Mouse (Mus musculus): ENCODE measurements around the gene Olfr926. TPM values are rescaled to one million over a fixed set of nuclear protein-coding genes. Genes with fewer than 3 reads are reported as not detected.

Gene Olfr926
- polyA plus RNA-seq (2021; fragmentation: Nextera tagmentation) = not detected in 2 replicates
- long read RNA-seq, experiment 1 = 0 reads
- long read RNA-seq, experiment 2 = 0 reads

GRCm38 (mm10) chr9:38876826-38877225, at the start of gene Olfr926:
Olfr926 (plus strand) TSS chr9:38877126.

GRCm38 (mm10) chr9:38844149-38844548, 32.8 kb upstream of the Olfr926 start, which contains the start of gene Olfr924:
Olfr924 (plus strand) TSS chr9:38844449.

GRCm38 (mm10) chr9:38854760-38855159, 22.2 kb upstream of the Olfr926 start, which contains the start of gene Olfr26:
Olfr26 (plus strand) TSS chr9:38855060.

Other genes starting within 250 kb of the Olfr926 start
- not detected in 2 replicates for gene Olfr916, start 217.3 kb upstream of the Olfr926 start, polyA plus RNA-seq (2021; fragmentation: Nextera tagmentation)
- gene Olfr917, start 211.3 kb upstream of the Olfr926 start, polyA plus RNA-seq (2021; fragmentation: Nextera tagmentation) = not detected in 2 replicates
- not detected in 2 replicates for gene Olfr918, start 202.5 kb upstream of the Olfr926 start, polyA plus RNA-seq (2021; fragmentation: Nextera tagmentation)
- not detected in 2 replicates for gene Olfr919, start 173.5 kb upstream of the Olfr926 start, polyA plus RNA-seq (2021; fragmentation: Nextera tagmentation)
- 4.6 and 5.1 TPM in 2 replicates for gene Vwa5a, start 158.9 kb upstream of the Olfr926 start, polyA plus RNA-seq (2021; fragmentation: Nextera tagmentation)
- not detected in 2 replicates for gene Olfr920, start 124.8 kb upstream of the Olfr926 start, polyA plus RNA-seq (2021; fragmentation: Nextera tagmentation)
- not detected in 2 replicates for gene Olfr921, start 104.1 kb upstream of the Olfr926 start, polyA plus RNA-seq (2021; fragmentation: Nextera tagmentation)
- gene Olfr922, start 62.5 kb upstream of the Olfr926 start, polyA plus RNA-seq (2021; fragmentation: Nextera tagmentation) = not detected in 2 replicates
- gene Olfr923, start 50.6 kb upstream of the Olfr926 start, polyA plus RNA-seq (2021; fragmentation: Nextera tagmentation) = not detected in 2 replicates
- gene Olfr924, start 32.7 kb upstream of the Olfr926 start, polyA plus RNA-seq (2021; fragmentation: Nextera tagmentation) = not detected in 2 replicates
- not detected in 2 replicates for gene Olfr26, start 22.1 kb upstream of the Olfr926 start, polyA plus RNA-seq (2021; fragmentation: Nextera tagmentation)
- gene Olfr930, start 52.7 kb downstream of the Olfr926 start, polyA plus RNA-seq (2021; fragmentation: Nextera tagmentation) = not detected in 2 replicates
- not detected in 2 replicates for gene Olfr933, start 95.2 kb downstream of the Olfr926 start, polyA plus RNA-seq (2021; fragmentation: Nextera tagmentation)
- not detected in 2 replicates for gene Olfr934, start 111.2 kb downstream of the Olfr926 start, polyA plus RNA-seq (2021; fragmentation: Nextera tagmentation)
- gene Olfr935, start 122.6 kb downstream of the Olfr926 start, polyA plus RNA-seq (2021; fragmentation: Nextera tagmentation) = not detected in 2 replicates
- gene Olfr146, start 146.3 kb downstream of the Olfr926 start, polyA plus RNA-seq (2021; fragmentation: Nextera tagmentation) = not detected in 2 replicates
- not detected in 2 replicates for gene Olfr937, start 187.8 kb downstream of the Olfr926 start, polyA plus RNA-seq (2021; fragmentation: Nextera tagmentation)
- not detected in 2 replicates for gene Olfr938, start 201.8 kb downstream of the Olfr926 start, polyA plus RNA-seq (2021; fragmentation: Nextera tagmentation)

All from left cerebral cortex, adult 6 months (tissue).